Mouse (Mus musculus) myocyte (in vitro differentiated cells): ENCODE results near the gene Slc19a3.

ENCODE experiments used
- CEBPB ChIP-seq: IDR thresholded peaks from 2 replicates; pipeline ENCODE4 v1.6.1; 2011; ENCODE audit warnings: mild to moderate bottlenecking, moderate library complexity; ENCODE audit not compliant: poor library complexity, insufficient read depth, severe bottlenecking
- E2F4 ChIP-seq: IDR thresholded peaks from one replicate; pipeline ENCODE4 v1.6.1; 2011; ENCODE audit warnings: mild to moderate bottlenecking, control low read depth, moderate library complexity; ENCODE audit not compliant: insufficient read depth
- MAX ChIP-seq: IDR thresholded peaks from one replicate; pipeline ENCODE4 v1.6.1; 2011; ENCODE audit warnings: low read depth, mild to moderate bottlenecking, control low read depth
- MYOD1 ChIP-seq, 3 experiments: IDR thresholded peaks; one replicate each; pipeline ENCODE4 v1.6.1; 2011; ENCODE audit warnings: control low read depth in 2 of 3, low read depth in 2 of 3, mild to moderate bottlenecking in 2 of 3, moderate library complexity in 1 of 3; ENCODE audit not compliant: insufficient read length in 2 of 3, control insufficient read depth in 1 of 3
- MYOG ChIP-seq, 3 experiments: IDR thresholded peaks; one replicate each; pipeline ENCODE4 v1.6.1; 2011; ENCODE audit warnings: control low read depth in 2 of 3, low read depth in 2 of 3, mild to moderate bottlenecking in 2 of 3; ENCODE audit not compliant: insufficient read length in 2 of 3, control insufficient read depth in 1 of 3, insufficient read depth in 1 of 3
- POLR2A ChIP-seq: IDR thresholded peaks from one replicate; pipeline ENCODE4 v1.6.1; 2011; ENCODE audit warnings: low read depth, mild to moderate bottlenecking, control low read depth, moderate library complexity; ENCODE audit not compliant: insufficient read length
- POLR2AphosphoS2 ChIP-seq: IDR thresholded peaks from one replicate; pipeline ENCODE4 v1.6.1; 2011; ENCODE audit warnings: low read depth, control low read depth; ENCODE audit not compliant: insufficient read length
- SRF ChIP-seq: IDR thresholded peaks from one replicate; pipeline ENCODE4 v1.6.1; 2011; ENCODE audit warnings: low read depth; ENCODE audit not compliant: control insufficient read depth, insufficient read length
- USF1 ChIP-seq: IDR thresholded peaks from one replicate; pipeline ENCODE4 v1.6.1; 2011; ENCODE audit warnings: low read depth, mild to moderate bottlenecking, control low read depth, moderate library complexity

- no peak for TF ChIP-seq E2F4
- no peak for TF ChIP-seq MYOD1 (IDR thresholded peaks at IDR 0.05; ENCODE audit: control insufficient read depth in 1 of 3, insufficient read length in 2 of 3, low read depth in 2 of 3)
- no peak for TF ChIP-seq MYOG (IDR thresholded peaks at IDR 0.05; ENCODE audit: control insufficient read depth in 1 of 3, insufficient read depth in 1 of 3, insufficient read length in 2 of 3, low read depth in 2 of 3)
- TF ChIP-seq POLR2AphosphoS2, result no peak
- TF ChIP-seq POLR2A, result no peak
- no peak for TF ChIP-seq MAX
- TF ChIP-seq CEBPB, result no peak
- TF ChIP-seq SRF, result no peak
- TF ChIP-seq USF1, result no peak
Measured at GRCm38 (mm10) chr1:83031950-83032349, 6.3 kb downstream of the Slc19a3 start.
